Mouse (Mus musculus): ENCODE data around the gene Cpd. TPM values are rescaled to one million over a fixed set of nuclear protein-coding genes. Genes with fewer than 3 reads are reported as not detected.

The Cpd gene
- polyA plus RNA-seq, 1 experiment from 2014 or later, result 23.4 TPM

- Histone ChIP-seq H3K36me3 (ENCODE audit: control insufficient read depth, insufficient read depth, low read length) (peaks cover 92% of the 10 kb centered on the region), H3K9ac (ENCODE audit: low read length) (no peak overlapping the region), H3K27ac (replicated peaks in 1 of 2; ENCODE audit: control insufficient read depth in 1 of 2, insufficient read depth in 1 of 2, low read depth in 2 of 2, low read length in 2 of 2) (no peak overlapping the region), H3K4me2 (ENCODE audit: low read length) (no peak overlapping the region), H3K27me3 (ENCODE audit: control insufficient read depth, insufficient read depth, low read length) (no peaks in the 10 kb centered on the region), H3K9me3 (ENCODE audit: control insufficient read depth, low read length) (no peaks in the 10 kb centered on the region), H3K4me1 (ENCODE audit: control insufficient read depth in 2 of 2, insufficient read depth in 2 of 2, low read length in 2 of 2) (no peaks in the 10 kb centered on the region), H3K4me3 (ENCODE audit: control insufficient read depth in 1 of 2, insufficient read depth in 1 of 2, low read depth in 1 of 2, low read length in 2 of 2) (no peak overlapping the region)
- ATAC-seq (ENCODE audit: insufficient number of reproducible peaks, insufficient read depth, low FRiP score, low read depth), result no peak
- 94% methylated on average over 3 of the region's 3 CpGs for WGBS
Observed at GRCm38 (mm10) chr11:76752276-76752675, 94.5 kb downstream of the Cpd start.

- H3K27me3 ChIP-seq (ENCODE audit: control insufficient read depth, insufficient read depth, low read length), result no peaks in the 10 kb centered on the region
- H3K27ac ChIP-seq (replicated peaks in 1 of 2; ENCODE audit: control insufficient read depth in 1 of 2, insufficient read depth in 1 of 2, low read depth in 2 of 2, low read length in 2 of 2), result no peak overlapping the region
- peaks cover 92% of the 10 kb centered on the region for H3K36me3 ChIP-seq (ENCODE audit: control insufficient read depth, insufficient read depth, low read length)
- no peak for ATAC-seq (ENCODE audit: insufficient number of reproducible peaks, insufficient read depth, low FRiP score, low read depth)
- WGBS, result 88% methylated on average over 9 of the region's 9 CpGs
- H3K4me3 ChIP-seq (ENCODE audit: control insufficient read depth in 1 of 2, insufficient read depth in 1 of 2, low read depth in 1 of 2, low read length in 2 of 2), result no peak overlapping the region
- no peak overlapping the region for H3K9ac ChIP-seq (ENCODE audit: low read length)
- H3K9me3 ChIP-seq (ENCODE audit: control insufficient read depth, low read length), result no peaks in the 10 kb centered on the region
- H3K4me1 ChIP-seq (ENCODE audit: control insufficient read depth in 2 of 2, insufficient read depth in 2 of 2, low read length in 2 of 2), result no peaks in the 10 kb centered on the region
- H3K4me2 ChIP-seq (ENCODE audit: low read length), result no peak overlapping the region
Observed at GRCm38 (mm10) chr11:76748819-76749218, 98.0 kb downstream of the Cpd start.

GRCm38 (mm10) chr11:76745921-76746320 lies 100.9 kb downstream of the Cpd start:
- no peak for ATAC-seq (ENCODE audit: insufficient number of reproducible peaks, insufficient read depth, low FRiP score, low read depth)
- H3K4me3 ChIP-seq (ENCODE audit: control insufficient read depth in 1 of 2, insufficient read depth in 1 of 2, low read depth in 1 of 2, low read length in 2 of 2), result no peak overlapping the region
- WGBS, result 96% methylated on average over 1 of the region's 1 CpGs
- peaks cover 88% of the 10 kb centered on the region for H3K36me3 ChIP-seq (ENCODE audit: control insufficient read depth, insufficient read depth, low read length)
- no peak overlapping the region for H3K27ac ChIP-seq (replicated peaks in 1 of 2; ENCODE audit: control insufficient read depth in 1 of 2, insufficient read depth in 1 of 2, low read depth in 2 of 2, low read length in 2 of 2)
- no peaks in the 10 kb centered on the region for H3K4me1 ChIP-seq (ENCODE audit: control insufficient read depth in 2 of 2, insufficient read depth in 2 of 2, low read length in 2 of 2)
- no peak overlapping the region for H3K4me2 ChIP-seq (ENCODE audit: low read length)
- H3K9me3 ChIP-seq (ENCODE audit: control insufficient read depth, low read length), result no peaks in the 10 kb centered on the region
- no peaks in the 10 kb centered on the region for H3K27me3 ChIP-seq (ENCODE audit: control insufficient read depth, insufficient read depth, low read length)
- no peak overlapping the region for H3K9ac ChIP-seq (ENCODE audit: low read length)

GRCm38 (mm10) chr11:76744550-76744949 lies 102.3 kb downstream of the Cpd start:
- no peaks in the 10 kb centered on the region for H3K27me3 ChIP-seq (ENCODE audit: control insufficient read depth, insufficient read depth, low read length)
- WGBS, result 58% methylated on average over 7 of the region's 7 CpGs
- H3K9ac ChIP-seq (ENCODE audit: low read length), result no peak overlapping the region
- no peak overlapping the region for H3K4me2 ChIP-seq (ENCODE audit: low read length)
- H3K36me3 ChIP-seq (ENCODE audit: control insufficient read depth, insufficient read depth, low read length), result peaks cover 78% of the 10 kb centered on the region
- no peaks in the 10 kb centered on the region for H3K4me1 ChIP-seq (ENCODE audit: control insufficient read depth in 2 of 2, insufficient read depth in 2 of 2, low read length in 2 of 2)
- no peak overlapping the region for H3K4me3 ChIP-seq (ENCODE audit: control insufficient read depth in 1 of 2, insufficient read depth in 1 of 2, low read depth in 1 of 2, low read length in 2 of 2)
- no peak overlapping the region for H3K27ac ChIP-seq (replicated peaks in 1 of 2; ENCODE audit: control insufficient read depth in 1 of 2, insufficient read depth in 1 of 2, low read depth in 2 of 2, low read length in 2 of 2)
- no peak for ATAC-seq (ENCODE audit: insufficient number of reproducible peaks, insufficient read depth, low FRiP score, low read depth)
- H3K9me3 ChIP-seq (ENCODE audit: control insufficient read depth, low read length), result no peaks in the 10 kb centered on the region

- H3K9me3 ChIP-seq (ENCODE audit: control insufficient read depth, low read length), result no peaks in the 10 kb centered on the region
Observed at GRCm38 (mm10) chr11:76742511-76742910, 104.3 kb downstream of the Cpd start.

GRCm38 (mm10) chr11:76739125-76739524 lies 107.7 kb downstream of the Cpd start:
- H3K36me3 ChIP-seq (ENCODE audit: control insufficient read depth, insufficient read depth, low read length), result peaks cover 64% of the 10 kb centered on the region
- no peak overlapping the region for H3K27ac ChIP-seq (replicated peaks in 1 of 2; ENCODE audit: control insufficient read depth in 1 of 2, insufficient read depth in 1 of 2, low read depth in 2 of 2, low read length in 2 of 2)

More at GRCm38 (mm10) chr11:76742511-76742910, 104.3 kb downstream of the Cpd start:
- WGBS, result 94% methylated on average over 7 of the region's 7 CpGs
- Histone ChIP-seq H3K27me3 (ENCODE audit: control insufficient read depth, insufficient read depth, low read length) (no peaks in the 10 kb centered on the region), H3K4me1 (ENCODE audit: control insufficient read depth in 2 of 2, insufficient read depth in 2 of 2, low read length in 2 of 2) (no peaks in the 10 kb centered on the region), H3K9ac (ENCODE audit: low read length) (no peak overlapping the region), H3K4me2 (ENCODE audit: low read length) (no peak overlapping the region), H3K27ac (replicated peaks in 1 of 2; ENCODE audit: control insufficient read depth in 1 of 2, insufficient read depth in 1 of 2, low read depth in 2 of 2, low read length in 2 of 2) (no peak overlapping the region), H3K36me3 (ENCODE audit: control insufficient read depth, insufficient read depth, low read length) (peaks cover 61% of the 10 kb centered on the region), H3K4me3 (ENCODE audit: control insufficient read depth in 1 of 2, insufficient read depth in 1 of 2, low read depth in 1 of 2, low read length in 2 of 2) (no peak overlapping the region)
- ATAC-seq (ENCODE audit: insufficient number of reproducible peaks, insufficient read depth, low FRiP score, low read depth), result no peak

GRCm38 (mm10) chr11:76735753-76736324 lies 111.0 kb downstream of the Cpd start:
- WGBS, result 46% methylated on average over 4 of the region's 4 CpGs
- no peaks in the 10 kb centered on the region for H3K9me3 ChIP-seq (ENCODE audit: control insufficient read depth, low read length)
- H3K4me2 ChIP-seq (ENCODE audit: low read length), result no peak overlapping the region
- ATAC-seq (ENCODE audit: insufficient number of reproducible peaks, insufficient read depth, low FRiP score, low read depth), result no peak
- H3K4me3 ChIP-seq (ENCODE audit: control insufficient read depth in 1 of 2, insufficient read depth in 1 of 2, low read depth in 1 of 2, low read length in 2 of 2), result no peak overlapping the region
- peaks cover 66% of the 10 kb centered on the region for H3K36me3 ChIP-seq (ENCODE audit: control insufficient read depth, insufficient read depth, low read length)
- H3K27me3 ChIP-seq (ENCODE audit: control insufficient read depth, insufficient read depth, low read length), result no peaks in the 10 kb centered on the region
- H3K27ac ChIP-seq (replicated peaks in 1 of 2; ENCODE audit: control insufficient read depth in 1 of 2, insufficient read depth in 1 of 2, low read depth in 2 of 2, low read length in 2 of 2), result no peak overlapping the region
- no peaks in the 10 kb centered on the region for H3K4me1 ChIP-seq (ENCODE audit: control insufficient read depth in 2 of 2, insufficient read depth in 2 of 2, low read length in 2 of 2)
- H3K9ac ChIP-seq (ENCODE audit: low read length), result no peak overlapping the region

More at GRCm38 (mm10) chr11:76739125-76739524, 107.7 kb downstream of the Cpd start:
- H3K4me2 ChIP-seq (ENCODE audit: low read length), result no peak overlapping the region
- H3K9me3 ChIP-seq (ENCODE audit: control insufficient read depth, low read length), result no peaks in the 10 kb centered on the region
- ATAC-seq (ENCODE audit: insufficient number of reproducible peaks, insufficient read depth, low FRiP score, low read depth), result no peak
- 74% methylated on average over 6 of the region's 6 CpGs for WGBS
- H3K27me3 ChIP-seq (ENCODE audit: control insufficient read depth, insufficient read depth, low read length), result no peaks in the 10 kb centered on the region
- no peaks in the 10 kb centered on the region for H3K4me1 ChIP-seq (ENCODE audit: control insufficient read depth in 2 of 2, insufficient read depth in 2 of 2, low read length in 2 of 2)
- H3K9ac ChIP-seq (ENCODE audit: low read length), result no peak overlapping the region
- H3K4me3 ChIP-seq (ENCODE audit: control insufficient read depth in 1 of 2, insufficient read depth in 1 of 2, low read depth in 1 of 2, low read length in 2 of 2), result no peak overlapping the region

GRCm38 (mm10) chr11:76734560-76734959 lies 112.3 kb downstream of the Cpd start:
- Histone ChIP-seq H3K9ac (ENCODE audit: low read length) (no peak overlapping the region), H3K4me1 (ENCODE audit: control insufficient read depth in 2 of 2, insufficient read depth in 2 of 2, low read length in 2 of 2) (no peaks in the 10 kb centered on the region), H3K36me3 (ENCODE audit: control insufficient read depth, insufficient read depth, low read length) (peaks cover 74% of the 10 kb centered on the region), H3K27ac (replicated peaks in 1 of 2; ENCODE audit: control insufficient read depth in 1 of 2, insufficient read depth in 1 of 2, low read depth in 2 of 2, low read length in 2 of 2) (peak overlapping the region in 1 of 2 experiments; percentile 10; a peak in 1 of 4 replicates), H3K9me3 (ENCODE audit: control insufficient read depth, low read length) (no peaks in the 10 kb centered on the region), H3K27me3 (ENCODE audit: control insufficient read depth, insufficient read depth, low read length) (no peaks in the 10 kb centered on the region), H3K4me2 (ENCODE audit: low read length) (no peak overlapping the region), H3K4me3 (ENCODE audit: control insufficient read depth in 1 of 2, insufficient read depth in 1 of 2, low read depth in 1 of 2, low read length in 2 of 2) (no peak overlapping the region)
- no peak for ATAC-seq (ENCODE audit: insufficient number of reproducible peaks, insufficient read depth, low FRiP score, low read depth)
- 71% methylated on average over 3 of the region's 3 CpGs for WGBS

Data from heart, embryonic 14.5 days (tissue).